Mouse (Mus musculus) cerebellum, postnatal 36 days (tissue): Measurements from ENCODE around the gene Tfcp2l1.

Experiments used
- DNase-seq, 2 experiments: peaks; one replicate each; pipeline ENCODE4 v3.0.0; 2021 to 2022; ENCODE audit warnings: mixed read lengths in 2 of 2

Tfcp2l1 gene

DNA sequence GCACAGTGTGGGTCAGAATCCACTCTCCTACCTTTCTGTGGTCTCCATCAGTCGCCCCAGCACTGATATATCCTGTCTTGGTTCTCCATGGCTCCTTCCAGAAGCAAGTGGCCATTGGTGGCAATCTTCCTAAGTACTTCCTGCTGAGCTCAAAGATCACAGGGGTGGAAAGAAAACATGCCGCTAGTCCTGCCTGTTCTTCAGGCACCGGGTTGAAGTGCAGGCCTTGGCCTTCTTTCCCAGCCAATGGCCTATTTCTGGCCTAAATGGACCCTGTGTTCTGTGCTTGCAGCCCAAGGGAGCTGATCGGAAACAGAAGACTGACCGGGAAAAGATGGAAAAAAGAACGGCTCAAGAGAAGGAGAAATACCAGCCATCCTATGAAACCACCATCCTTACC lies 31.0 kb downstream of the Tfcp2l1 start:
- DNase-seq: no peak

DNA sequence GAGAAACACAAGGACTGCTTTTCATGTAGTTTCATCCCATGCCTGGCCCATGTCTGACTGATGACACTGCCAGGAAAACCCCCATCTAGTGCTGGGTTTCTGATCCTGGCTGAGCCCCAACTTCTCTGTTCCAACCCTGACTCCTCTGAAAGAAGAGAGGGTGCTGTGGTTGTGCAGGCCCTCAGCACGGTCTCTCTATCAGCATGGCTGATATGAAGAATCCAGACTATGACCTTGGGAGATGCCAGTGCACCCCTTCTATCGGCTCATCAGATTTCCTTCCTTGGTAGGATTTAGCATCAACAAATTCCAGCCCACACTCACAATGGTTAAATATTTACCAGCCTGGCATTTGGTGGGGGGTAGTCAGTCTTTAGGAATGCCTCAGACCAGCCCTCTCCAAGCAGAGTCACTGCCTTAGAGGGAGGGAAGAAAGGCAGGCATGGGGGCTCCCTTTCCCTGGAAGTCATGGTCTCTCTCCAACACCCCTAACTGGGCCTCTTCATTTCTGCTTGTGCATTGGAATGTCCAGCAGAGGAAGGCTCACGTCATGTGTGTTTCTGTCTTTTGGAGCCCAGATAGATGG lies 33.2 kb downstream of the Tfcp2l1 start:
- no peak for DNase-seq

DNA sequence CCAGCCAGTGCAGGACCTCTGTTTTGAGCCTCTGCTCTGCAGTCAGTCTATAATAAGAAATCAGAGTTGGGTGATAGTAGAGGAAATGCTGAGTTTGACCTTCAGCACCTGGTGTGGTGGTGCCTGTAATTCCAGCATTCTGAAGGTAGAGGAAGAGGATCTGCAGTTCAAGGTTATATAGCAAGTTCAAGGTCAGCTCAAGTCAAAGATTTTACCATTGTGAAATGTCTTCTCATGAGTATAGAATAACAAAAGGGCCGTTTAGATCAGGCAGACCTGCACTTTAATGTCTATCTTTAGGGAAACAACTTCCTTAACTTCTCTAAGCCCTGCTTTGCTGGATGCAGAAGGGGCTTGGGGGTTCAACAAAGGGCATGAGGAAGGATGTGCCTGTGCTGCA lies 35.3 kb downstream of the Tfcp2l1 start:
- no peak for DNase-seq

DNA sequence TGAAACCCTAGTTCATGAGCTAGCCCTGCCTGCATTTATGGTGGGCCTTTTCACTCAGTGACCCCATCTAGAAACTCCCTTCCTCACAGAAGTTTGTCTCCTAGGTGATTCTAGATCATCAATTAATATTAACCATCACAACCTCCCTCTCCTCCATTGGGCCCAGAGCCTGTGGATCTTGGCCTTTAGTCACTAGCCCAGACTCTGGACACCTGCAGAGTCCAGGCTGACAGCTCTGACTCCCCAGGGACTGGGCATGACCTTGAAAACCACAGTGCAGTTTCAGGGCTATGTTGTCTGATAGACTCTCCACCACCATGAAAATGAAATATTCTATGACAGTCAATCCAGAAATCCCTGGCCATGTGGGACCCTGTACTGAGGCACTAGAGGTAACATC lies 39.8 kb downstream of the Tfcp2l1 start:
- no peak for DNase-seq

DNA sequence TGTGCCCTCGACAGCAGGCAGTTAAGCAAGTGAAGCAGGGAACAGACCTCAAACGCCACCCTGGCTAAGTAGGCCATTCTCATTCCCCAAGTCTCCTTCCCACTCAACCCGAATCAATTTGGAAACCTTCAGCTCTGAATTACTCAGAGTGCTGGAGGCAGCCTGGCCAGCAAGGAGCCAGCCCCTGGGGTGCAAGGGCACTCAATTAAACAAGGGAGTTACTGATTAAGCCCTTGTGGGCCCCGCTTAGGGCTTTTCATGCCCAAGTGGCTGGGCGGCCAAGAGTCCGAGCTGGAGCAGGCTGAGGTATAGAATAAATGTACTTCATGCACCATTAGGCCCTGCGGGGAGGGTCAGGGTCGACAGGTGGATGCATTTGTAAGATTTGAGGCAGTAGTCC lies 44.5 kb downstream of the Tfcp2l1 start:
- no peak for DNase-seq

DNA sequence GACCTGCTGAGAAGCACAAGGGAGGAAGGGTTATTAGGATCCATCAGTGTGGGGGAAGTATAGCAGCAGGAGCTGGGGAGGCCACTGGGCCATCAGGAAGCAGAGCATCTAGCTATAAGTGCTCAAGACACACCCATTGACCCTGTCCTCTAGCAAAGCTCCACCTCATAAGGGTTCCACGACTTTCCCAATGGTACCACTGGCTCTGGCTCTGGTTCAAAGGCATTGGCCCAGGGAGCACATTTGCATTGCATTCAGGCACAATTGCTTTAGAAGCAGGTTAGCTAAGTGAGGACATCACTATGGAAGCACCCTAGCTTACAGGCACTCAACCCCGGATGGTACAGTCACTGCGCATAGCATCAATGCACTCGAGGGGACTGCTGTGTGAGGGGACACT lies 46.4 kb downstream of the Tfcp2l1 start:
- no peak for DNase-seq

DNA sequence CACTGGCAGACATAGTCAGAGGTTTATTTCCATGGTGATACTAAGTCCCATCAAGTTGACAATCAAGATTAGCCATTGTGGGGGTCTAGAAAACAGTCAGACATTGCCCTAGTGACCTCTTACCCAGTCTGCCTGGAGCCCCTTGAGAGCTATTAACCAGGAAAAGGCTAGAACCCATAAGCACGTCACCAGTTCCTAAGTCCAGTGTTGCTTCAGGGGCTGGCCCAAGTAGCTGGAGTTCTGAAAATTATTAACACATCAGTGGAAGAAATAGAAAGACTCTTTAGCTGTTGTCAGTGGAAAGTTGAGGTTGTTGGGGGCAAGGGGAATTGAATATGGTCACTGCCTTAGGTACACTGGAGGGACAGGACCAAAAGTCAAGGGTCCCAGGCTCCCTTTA lies 54.2 kb downstream of the Tfcp2l1 start:
- DNase-seq: no peak

DNA sequence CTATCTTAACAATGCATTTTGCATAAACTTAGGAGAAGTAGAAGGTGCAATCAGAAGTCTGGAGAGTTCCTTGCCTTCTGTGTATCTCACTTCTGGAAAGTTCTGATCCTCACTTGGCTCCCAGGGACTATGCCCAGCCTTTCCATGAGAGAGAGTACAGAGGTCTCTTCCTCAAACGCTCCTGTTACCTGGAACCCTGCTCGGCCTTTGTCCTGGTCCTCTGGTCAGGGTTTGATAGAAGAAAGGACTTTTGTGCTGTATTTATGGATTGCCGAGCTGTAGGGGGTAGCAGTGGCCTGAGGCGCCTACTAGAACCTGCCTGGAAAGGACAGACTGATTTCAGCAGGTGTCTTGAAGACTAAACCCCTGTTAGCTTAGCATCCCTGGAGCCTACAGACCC lies 55.9 kb downstream of the Tfcp2l1 start:
- no peak for DNase-seq

DNA sequence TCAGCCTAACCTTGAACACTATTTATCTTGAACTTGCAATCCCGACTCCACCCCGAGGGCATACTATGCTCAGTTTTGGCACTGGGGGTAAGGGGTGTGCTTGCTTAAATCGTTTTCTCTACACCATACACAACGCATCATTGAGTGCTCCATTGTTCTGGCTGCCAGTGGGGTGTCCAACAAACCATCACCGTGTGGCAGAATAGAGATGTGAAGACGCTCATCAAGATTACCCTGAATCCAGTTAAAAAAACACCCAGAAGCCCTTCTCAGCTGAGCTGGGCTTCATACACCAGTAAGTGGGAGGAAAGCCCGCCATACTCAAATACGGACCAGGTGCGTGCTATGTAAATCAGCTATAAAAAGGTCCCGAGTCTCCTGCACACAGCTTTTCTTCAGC lies 60.0 kb downstream of the Tfcp2l1 start:
- DNase-seq: no peak

DNA sequence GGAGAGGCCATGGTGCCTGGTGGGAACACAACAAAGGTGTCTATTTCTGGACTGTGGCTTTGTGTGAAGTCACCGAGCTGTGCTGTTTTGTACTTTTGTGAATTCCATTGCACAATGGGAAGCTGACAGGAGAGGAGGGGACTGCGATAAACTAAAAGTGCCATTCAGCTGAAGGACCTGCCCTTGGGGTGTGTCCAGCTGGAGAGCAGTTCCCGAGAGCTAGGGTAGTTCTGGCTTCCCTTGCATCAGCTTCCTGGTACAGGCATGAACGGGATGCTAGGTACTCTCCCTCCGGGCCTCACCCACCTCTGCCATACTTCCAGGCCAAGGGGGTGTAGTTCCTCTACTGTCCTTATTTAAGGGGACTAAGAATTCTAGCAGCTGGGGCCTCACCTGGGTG lies 62.1 kb downstream of the Tfcp2l1 start:
- no peak for DNase-seq

DNA sequence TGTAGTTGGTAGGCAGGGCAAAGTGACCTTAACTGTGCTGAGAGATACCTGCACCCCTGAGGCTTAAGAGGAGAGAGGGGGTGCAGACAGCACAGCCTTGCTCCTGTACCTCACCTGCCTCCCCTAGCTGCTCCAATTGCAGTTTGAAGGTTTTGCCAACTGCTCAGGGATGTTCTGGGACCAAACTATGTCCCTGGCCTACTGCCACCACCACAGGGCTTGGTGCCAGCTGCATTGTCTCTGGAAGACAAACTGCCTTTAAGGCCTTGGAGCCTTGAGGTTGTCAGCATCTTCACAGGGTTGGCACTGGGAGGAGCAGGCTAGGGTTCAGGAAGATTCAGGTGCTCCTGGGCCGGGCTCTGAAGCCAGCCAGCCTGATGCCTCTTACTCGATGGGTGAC lies 66.7 kb downstream of the Tfcp2l1 start:
- DNase-seq: peak; percentile 40 to 42

DNA sequence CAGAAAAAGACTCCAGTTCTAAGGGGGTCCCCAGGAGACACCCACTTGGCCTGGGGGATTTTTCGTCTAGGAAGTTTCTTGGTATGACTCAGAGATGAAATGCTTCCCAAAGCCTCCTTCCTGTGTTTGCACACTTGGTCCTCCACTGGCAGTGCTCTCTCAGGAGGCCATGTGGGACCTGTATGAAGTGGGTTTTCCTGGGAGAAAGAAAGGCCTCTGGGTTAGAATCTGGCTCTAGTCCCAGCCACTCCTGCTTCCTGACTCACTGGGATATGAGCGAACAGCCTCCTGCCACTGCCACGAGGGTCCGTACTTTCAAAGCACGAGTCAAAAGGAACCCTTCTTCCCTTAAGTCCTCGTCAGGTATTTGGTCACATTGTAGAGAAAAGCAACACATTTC lies 70.2 kb downstream of the Tfcp2l1 start:
- no peak for DNase-seq

DNA sequence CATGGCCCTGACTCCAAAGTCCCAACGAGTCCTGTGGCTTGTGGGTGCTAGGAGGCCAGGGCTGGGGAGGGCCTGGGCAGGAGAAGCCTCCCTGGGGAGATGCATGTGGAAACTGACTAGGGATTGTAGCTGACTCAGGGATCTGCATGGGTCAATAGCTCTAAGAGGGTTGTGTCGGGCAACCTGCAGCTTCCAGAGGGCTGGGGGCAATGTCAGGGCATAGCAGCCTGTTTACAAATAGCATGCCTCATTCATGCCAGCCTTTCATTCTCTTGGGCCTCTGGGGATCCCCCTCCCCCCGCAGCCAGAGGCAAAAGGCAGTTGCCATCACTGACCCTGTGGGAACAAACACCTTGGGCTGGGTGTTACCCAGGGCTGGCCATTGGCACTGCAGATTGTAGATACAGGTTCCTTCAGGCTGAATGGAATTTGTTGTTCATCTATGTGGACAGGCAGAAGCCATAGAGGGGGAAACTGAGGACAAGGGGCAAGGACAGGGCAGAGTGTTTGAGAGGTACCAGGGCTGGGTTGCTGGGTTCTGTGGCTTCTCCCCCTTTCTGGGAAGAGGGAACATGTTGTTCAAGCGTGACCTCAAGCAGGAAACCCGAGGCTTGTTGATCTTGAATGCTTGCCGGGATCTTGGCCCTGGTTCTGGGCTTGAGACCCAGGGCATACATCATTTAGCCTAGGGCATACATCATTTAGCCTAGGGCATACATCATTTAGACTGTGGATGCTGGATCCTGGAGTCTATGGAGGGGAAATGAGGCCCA lies 71.6 kb downstream of the Tfcp2l1 start:
- no peak for DNase-seq

DNA sequence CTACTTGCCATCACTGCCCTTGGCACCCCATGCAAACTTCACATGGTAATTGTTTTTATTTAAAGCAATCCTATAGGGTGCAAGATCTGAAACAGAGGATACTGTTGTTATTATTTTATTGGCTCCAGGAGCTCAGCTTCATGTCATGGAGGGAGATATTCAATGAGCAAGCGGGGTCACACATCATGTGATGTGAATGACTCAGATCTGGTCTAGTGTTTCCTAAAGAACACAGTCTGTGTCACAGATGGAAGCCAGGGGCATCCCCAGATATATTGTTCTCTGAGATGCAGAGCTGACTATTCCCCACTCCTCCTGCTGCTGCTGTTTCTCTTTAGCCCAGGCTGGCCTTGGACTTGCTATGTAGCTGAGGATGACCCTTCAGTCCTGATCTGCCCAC lies 72.2 kb downstream of the Tfcp2l1 start:
- no peak for DNase-seq

DNA sequence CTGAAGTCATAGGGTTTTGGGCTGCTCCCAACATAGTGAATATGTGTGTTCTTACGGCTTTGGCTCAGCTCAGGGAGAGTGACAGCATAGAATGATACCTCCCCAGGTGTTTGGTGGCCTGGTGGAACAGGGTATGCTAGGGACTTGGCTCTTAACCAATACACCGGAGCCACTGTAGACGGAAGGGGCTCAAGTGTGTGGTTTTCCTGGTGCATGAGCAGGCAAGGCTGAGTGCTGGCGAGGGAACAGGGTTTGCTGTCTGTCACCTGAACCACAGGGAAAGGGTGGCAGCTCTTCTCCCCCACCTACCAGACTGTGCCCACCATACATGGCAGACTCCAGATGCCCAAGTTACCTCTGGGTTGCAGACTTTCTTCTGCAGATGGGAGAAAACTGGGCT lies 83.9 kb downstream of the Tfcp2l1 start:
- DNase-seq: no peak

DNA sequence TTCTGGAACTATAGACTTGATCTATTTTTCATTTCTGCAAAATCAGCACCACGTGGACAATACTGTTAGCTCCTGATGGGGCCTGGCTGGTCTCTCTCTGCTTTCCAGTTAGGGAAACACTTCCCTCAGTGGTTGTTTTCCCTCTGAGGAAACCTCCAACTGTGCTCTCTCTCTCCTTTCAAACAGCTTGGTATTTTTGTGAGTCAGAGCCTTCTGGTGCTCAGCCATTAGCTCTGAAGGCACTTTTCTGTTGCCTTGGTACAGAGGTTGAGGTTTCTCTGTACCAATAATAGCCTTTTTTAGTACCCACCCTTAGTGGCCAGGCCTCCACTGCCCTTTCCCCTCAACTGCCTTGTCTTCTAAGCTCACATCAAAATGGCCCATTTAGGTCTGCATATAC lies 88.5 kb downstream of the Tfcp2l1 start:
- DNase-seq: no peak

DNA sequence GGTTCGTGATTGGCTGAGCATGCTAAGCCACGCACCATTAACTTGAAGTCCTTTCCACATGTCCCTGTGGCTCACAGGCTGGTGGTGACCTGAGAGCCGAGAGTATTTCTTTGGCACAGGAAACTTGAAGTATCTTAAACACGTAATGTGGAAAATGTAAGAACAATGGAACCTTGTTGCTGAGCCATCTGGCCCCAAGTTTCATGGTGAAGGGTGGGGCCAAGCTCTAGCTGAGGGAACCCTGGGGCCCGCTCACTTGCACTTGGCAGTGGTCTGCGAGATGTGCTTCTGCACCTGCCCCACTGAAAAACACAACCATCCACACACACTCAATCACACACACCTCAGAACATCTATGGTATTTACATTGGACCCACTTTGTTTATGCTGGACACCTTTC lies 90.3 kb downstream of the Tfcp2l1 start:
- DNase-seq: no peak

DNA sequence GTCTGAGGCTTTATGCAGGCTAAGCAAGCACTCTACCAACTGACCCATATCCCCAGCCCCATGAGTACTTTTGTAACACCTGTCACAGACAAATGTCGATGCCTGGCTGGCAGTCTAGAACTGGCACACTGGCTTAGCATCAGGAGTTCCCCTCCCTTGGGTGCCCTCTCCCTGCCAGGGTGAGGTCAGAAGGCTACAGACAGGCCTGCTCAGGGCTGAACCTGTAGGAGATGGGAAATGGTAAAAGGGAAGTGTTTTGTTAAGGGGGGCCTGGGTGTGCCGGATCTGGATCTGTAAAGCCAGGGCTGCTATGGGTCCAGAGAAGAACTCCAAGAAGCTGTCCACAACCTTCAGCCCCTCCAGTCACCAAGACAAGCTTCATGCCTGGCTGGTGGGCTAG lies 92.0 kb downstream of the Tfcp2l1 start:
- no peak for DNase-seq

DNA sequence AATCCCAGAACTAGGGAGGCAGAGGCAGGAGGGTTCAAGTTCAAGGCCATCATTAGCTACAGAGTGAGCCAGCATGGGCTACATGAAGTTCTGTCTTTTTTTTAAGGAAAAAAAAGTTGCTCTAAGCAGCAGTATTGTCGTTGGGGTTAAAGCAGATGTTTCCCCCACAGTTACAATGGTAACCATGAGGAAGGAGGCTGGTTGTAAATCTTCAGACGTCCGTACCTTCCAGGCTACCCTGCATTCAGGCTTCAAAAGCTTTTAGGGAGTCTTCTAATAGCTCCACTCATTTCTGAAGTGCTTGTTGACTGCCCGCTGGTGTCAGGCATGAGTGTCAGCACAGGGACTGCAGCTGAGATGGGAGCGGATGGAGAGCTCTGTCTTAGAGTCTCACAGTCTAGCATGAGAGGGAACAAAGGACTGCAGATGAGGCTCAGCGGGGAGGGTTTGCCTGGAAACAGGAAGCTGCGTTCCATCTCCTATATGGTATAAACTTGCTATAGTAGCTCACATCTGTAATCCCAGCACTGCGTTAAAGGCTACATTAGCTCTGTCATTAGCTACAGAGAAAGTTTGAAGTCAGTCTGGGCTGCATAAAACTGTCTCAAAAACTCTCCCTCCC lies 92.8 kb downstream of the Tfcp2l1 start:
- no peak for DNase-seq

DNA sequence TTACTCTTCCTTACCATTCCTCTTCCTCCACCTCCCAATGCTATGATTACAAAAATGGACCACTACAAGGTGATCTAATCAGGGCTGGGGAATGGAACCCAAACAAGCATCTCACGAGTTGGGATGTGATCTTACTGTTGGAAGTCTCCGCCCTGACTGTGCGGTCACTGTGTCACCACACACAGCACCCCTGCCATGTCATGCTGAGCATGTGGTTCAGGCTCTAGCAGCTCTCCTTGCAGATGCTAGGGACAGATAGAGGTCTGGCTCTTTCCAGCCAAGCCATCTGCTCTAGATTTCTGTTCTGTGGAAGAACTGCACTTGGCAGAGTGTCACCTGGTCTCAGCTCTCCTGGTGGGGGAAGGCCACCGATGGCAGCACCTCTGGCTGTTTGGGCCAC lies 99.3 kb downstream of the Tfcp2l1 start:
- no peak for DNase-seq

DNA sequence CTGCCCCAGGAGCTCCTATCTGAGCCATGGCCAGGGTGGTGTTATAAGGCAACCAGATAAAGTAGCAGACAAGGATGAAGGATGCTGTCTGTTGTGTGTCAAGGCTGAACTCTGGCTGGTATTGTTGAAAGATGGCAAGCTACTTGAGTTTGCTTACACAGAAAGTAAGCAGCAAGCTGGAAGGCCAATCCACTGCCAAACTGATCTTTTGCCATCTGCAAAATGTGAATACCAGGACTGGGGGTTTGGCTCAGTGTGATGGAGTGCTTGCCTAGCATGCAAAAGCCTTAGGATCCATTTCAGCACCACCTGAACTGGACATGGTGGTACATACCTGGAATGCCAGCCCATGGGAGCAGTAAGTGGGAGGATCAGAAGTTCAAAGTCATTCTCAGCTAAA lies 101.1 kb downstream of the Tfcp2l1 start:
- DNase-seq: no peak
